Mouse (Mus musculus): ENCODE measurements around the gene Erbb4. TPM values are rescaled to one million over a fixed set of nuclear protein-coding genes. Genes with fewer than 3 reads are reported as not detected.

Erbb4 gene
- polyA plus RNA-seq, 1 experiment from 2014 or later: 0.01 TPM

DNA sequence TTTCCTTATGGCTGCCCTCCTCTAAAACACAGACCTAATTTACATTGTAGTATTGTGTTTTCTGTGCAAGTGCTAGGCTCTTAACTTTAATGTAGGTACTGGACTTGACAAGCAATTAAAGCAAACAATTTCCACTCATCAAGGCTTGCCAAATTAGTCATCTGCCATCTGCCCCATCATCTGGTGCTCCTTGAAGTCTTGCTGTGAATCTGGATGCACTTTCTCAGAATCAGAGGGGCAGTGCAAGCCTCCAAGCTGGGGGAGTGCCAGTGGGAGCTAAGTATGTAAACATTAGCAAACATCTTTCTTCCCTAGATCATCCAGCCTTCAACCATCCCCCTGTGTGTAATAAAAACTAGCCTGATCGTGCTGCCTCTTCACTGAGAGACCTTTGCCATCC is 358.9 kb downstream of the Erbb4 start:
- 22% methylated on average over 1 of the region's 1 CpGs for WGBS (ENCODE audit: insufficient replicate concordance)
- no peak overlapping the region for H3K9ac ChIP-seq
- no peaks in the 10 kb centered on the region for H3K4me1 ChIP-seq (replicated peaks)
- ATAC-seq (ENCODE audit: insufficient read depth): no peak
- no peak overlapping the region for H3K4me2 ChIP-seq
- no peaks in the 10 kb centered on the region for H3K27me3 ChIP-seq
- no peaks in the 10 kb centered on the region for H3K9me3 ChIP-seq (replicated peaks)
- H3K4me3 ChIP-seq (replicated peaks): no peak overlapping the region
- H3K36me3 ChIP-seq (replicated peaks): no peaks in the 10 kb centered on the region
- H3K27ac ChIP-seq (replicated peaks): no peak overlapping the region

DNA sequence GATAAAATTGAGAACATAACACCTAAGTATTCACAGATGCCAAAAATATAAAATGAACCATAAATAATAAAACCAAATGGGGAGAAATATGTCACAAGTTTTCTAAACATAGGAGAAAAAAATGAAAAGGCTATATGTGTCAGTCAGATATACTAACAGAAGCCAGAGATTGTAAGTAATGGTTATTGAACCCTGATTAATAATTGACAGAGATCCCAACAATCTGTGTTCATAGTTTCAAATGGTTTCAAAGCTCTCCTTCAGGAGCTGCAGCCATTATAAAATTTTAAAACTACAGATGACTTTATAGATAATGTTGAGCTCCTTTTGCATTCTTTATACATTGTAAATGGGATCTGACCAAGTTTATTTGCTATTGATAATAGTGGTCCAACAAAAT is 426.4 kb downstream of the Erbb4 start:
- no peak for ATAC-seq (ENCODE audit: insufficient read depth)

GRCm38 (mm10) chr1:68674667-68675066 is 433.2 kb downstream of the Erbb4 start:
- ATAC-seq (ENCODE audit: insufficient read depth): no peak
- H3K9me3 ChIP-seq (replicated peaks): no peaks in the 10 kb centered on the region
- no peaks in the 10 kb centered on the region for H3K4me1 ChIP-seq (replicated peaks)
- H3K4me3 ChIP-seq (replicated peaks): no peak overlapping the region
- WGBS (ENCODE audit: insufficient replicate concordance): 68% methylated on average over 4 of the region's 4 CpGs
- no peaks in the 10 kb centered on the region for H3K27me3 ChIP-seq
- no peak overlapping the region for H3K27ac ChIP-seq (replicated peaks)
- no peak overlapping the region for H3K9ac ChIP-seq
- no peaks in the 10 kb centered on the region for H3K36me3 ChIP-seq (replicated peaks)
- H3K4me2 ChIP-seq: no peak overlapping the region

More for the DNA sequence above, 426.4 kb downstream of the Erbb4 start:
- Histone ChIP-seq H3K36me3 (replicated peaks) (no peaks in the 10 kb centered on the region), H3K4me3 (replicated peaks) (no peak overlapping the region), H3K4me2 (no peak overlapping the region), H3K4me1 (replicated peaks) (no peaks in the 10 kb centered on the region), H3K27ac (replicated peaks) (no peak overlapping the region), H3K9me3 (replicated peaks) (no peaks in the 10 kb centered on the region), H3K27me3 (no peaks in the 10 kb centered on the region), H3K9ac (no peak overlapping the region)

DNA sequence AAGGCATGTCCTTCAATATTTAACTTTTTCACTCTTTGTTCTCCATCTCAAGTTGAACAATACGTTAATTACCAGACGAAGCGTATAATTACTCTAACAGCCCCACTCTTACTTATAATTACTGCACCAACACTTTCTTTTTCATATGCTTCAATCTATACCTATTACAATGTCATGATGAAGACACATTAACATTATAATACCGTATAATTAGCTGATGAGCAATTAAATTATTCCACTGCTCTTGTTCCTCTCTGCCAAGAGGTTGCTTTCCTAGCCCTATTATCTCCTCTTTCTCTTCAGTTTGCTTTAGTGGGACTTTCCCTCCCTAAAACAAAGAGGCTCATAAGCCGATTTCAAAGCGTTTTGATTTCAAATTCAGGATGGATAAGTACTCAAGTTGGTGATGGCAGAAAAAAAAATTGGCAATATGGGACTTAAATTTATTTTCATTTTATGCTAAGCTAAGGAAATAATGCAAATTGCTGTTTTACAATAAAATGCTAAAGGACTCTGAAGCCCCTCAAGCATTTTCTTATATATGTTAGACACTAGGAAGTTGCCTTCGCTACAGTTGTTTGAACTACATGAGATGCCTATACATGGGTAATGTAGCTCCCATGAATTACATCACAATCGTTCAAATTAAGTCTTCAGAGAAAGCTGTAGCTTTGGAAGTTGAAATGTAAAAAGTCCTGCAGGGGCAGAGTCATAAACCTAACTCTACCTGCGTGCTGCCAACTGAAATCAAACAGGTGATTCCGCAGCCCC is 440.8 kb downstream of the Erbb4 start:
- H3K27ac ChIP-seq (replicated peaks): no peak overlapping the region
- no peaks in the 10 kb centered on the region for H3K4me1 ChIP-seq (replicated peaks)
- H3K9ac ChIP-seq: no peak overlapping the region
- H3K36me3 ChIP-seq (replicated peaks): no peaks in the 10 kb centered on the region
- 64% methylated on average over 10 of the region's 10 CpGs for WGBS (ENCODE audit: insufficient replicate concordance)
- ATAC-seq (ENCODE audit: insufficient read depth): no peak
- H3K4me3 ChIP-seq (replicated peaks): no peak overlapping the region
- H3K9me3 ChIP-seq (replicated peaks): no peaks in the 10 kb centered on the region
- no peak overlapping the region for H3K4me2 ChIP-seq
- H3K27me3 ChIP-seq: no peaks in the 10 kb centered on the region

DNA sequence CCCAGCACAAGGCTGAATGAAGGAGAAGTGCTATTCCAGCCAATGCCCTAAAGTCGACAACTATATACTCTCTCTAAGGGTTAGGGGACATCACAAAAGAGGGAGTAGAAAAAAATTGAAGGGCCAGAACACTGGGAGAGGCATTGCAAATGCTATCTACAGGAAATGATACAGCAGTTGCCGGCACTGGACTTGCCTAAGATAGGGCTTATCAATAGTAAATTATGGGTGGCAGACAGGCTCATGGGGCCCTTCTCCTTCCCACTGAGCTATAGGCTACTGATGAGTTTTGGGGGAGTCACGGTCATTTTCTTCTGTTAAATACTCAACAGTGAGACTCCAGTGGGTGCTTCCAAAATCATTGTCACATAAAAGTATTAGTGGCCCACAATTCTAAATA is 517.4 kb downstream of the Erbb4 start:
- Histone ChIP-seq H3K4me2 (no peak overlapping the region), H3K9me3 (replicated peaks) (no peaks in the 10 kb centered on the region), H3K36me3 (replicated peaks) (no peaks in the 10 kb centered on the region), H3K9ac (no peak overlapping the region), H3K27me3 (no peaks in the 10 kb centered on the region), H3K27ac (replicated peaks) (no peak overlapping the region), H3K4me3 (replicated peaks) (no peak overlapping the region), H3K4me1 (replicated peaks) (no peaks in the 10 kb centered on the region)
- ATAC-seq (ENCODE audit: insufficient read depth): peak; percentile 68
- 36% methylated on average over 3 of the region's 3 CpGs for WGBS (ENCODE audit: insufficient replicate concordance)

DNA sequence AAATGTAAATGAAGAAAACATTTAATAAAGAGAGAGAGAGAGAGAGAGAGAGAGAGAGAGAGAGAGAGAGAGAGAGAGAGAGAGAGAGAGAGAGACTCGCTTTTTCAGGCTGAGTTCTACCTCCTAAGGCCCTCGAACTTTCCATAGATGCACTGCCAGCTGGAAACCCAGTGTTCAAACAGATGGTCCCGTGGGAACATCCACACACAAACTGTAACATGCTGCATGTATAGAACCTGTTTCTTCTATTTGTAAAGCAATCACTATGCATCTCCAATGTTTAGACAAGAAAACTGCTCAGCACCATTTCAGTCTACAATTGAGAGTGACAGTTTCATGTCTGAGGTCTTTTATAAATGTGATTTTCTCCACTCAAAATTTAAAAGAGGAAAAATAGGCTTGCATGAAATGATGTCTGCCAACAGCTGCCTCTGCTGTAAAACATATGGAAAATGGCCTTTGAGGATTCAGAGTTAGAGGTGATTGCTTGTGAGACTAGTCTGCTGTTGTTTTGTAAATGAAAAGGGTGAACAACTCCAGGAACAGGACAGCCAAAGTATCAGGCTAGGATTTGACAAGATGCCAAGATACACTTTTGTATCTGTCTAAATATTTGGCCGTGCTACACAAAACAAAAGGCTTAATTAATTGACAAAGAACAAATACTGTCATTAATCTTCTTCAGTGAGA is 533.9 kb downstream of the Erbb4 start:
- H3K27ac ChIP-seq (replicated peaks): no peak overlapping the region
- H3K4me3 ChIP-seq (replicated peaks): no peak overlapping the region
- H3K4me1 ChIP-seq (replicated peaks): no peaks in the 10 kb centered on the region
- H3K9me3 ChIP-seq (replicated peaks): no peaks in the 10 kb centered on the region
- WGBS (ENCODE audit: insufficient replicate concordance): 53% methylated on average over 4 of the region's 4 CpGs
- no peak overlapping the region for H3K9ac ChIP-seq
- no peak for ATAC-seq (ENCODE audit: insufficient read depth)
- no peaks in the 10 kb centered on the region for H3K36me3 ChIP-seq (replicated peaks)
- no peaks in the 10 kb centered on the region for H3K27me3 ChIP-seq
- no peak overlapping the region for H3K4me2 ChIP-seq

DNA sequence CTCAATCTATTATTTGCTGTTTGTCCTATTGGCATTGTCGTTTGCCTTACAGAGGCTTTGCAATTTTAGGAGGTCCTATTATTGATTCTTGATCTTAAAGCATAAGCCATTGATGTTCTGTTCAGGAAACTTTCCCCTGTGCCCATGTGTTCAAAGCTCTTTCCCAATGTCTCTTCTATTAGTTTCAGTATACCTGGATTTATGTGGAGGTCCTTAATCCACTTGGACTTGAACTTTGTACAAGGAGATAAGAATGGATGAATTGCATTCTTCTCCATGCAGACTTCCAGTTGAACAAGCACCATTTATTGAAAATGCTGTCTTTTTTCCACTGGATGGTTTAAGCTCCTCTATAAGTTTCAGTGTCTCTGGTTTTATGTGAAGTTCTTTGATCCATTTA is 536.9 kb downstream of the Erbb4 start:
- no peak for ATAC-seq (ENCODE audit: insufficient read depth)
- Histone ChIP-seq H3K27ac (replicated peaks) (no peak overlapping the region), H3K4me3 (replicated peaks) (no peak overlapping the region), H3K27me3 (no peaks in the 10 kb centered on the region), H3K4me2 (no peak overlapping the region), H3K36me3 (replicated peaks) (no peaks in the 10 kb centered on the region), H3K9ac (no peak overlapping the region), H3K4me1 (replicated peaks) (no peaks in the 10 kb centered on the region), H3K9me3 (replicated peaks) (no peaks in the 10 kb centered on the region)
- WGBS (ENCODE audit: insufficient replicate concordance): 44% methylated on average over 1 of the region's 1 CpGs

DNA sequence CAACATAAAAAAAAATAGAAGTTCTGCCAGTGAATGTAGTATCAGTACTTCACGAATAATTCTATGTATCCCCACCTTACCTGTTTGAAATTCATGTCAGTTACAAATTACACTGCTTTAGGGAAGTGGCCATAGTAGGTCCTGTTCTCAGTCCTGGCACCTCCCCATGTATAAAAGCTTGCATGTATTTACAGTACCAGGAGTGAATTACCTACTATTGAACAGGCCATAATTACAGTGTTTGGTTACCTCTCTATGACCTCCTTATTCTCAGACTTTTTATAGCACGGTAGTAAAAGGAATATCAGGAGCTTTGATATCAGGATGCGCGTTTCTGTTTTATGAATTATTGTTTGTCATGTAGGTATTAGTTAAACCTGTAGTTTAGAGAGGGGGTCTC is 564.9 kb downstream of the Erbb4 start:
- H3K4me3 ChIP-seq (replicated peaks): no peak overlapping the region
- H3K4me2 ChIP-seq: no peak overlapping the region
- no peak overlapping the region for H3K9ac ChIP-seq
- no peaks in the 10 kb centered on the region for H3K36me3 ChIP-seq (replicated peaks)
- no peak for ATAC-seq (ENCODE audit: insufficient read depth)
- 69% methylated on average over 4 of the region's 4 CpGs for WGBS (ENCODE audit: insufficient replicate concordance)
- no peaks in the 10 kb centered on the region for H3K4me1 ChIP-seq (replicated peaks)
- H3K27me3 ChIP-seq: no peaks in the 10 kb centered on the region
- no peaks in the 10 kb centered on the region for H3K9me3 ChIP-seq (replicated peaks)
- no peak overlapping the region for H3K27ac ChIP-seq (replicated peaks)

DNA sequence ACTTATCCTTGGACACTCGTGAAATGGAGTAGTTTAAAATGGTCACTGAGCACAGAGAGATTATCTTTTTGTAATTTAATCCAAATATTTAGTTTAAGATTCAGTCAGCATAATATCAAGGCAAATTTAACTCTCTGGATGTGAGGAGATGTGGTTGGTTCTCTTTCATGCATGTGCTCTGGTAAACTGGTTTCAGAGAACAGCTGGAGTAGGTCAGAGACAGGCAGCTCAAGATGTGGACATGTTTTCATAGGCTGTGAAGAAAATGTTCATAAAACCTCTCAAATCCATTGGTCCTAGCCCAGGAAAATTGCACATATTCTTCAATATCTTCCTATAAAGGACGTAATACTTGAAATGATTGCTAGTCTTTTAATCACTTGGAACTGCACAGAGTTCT is 590.0 kb downstream of the Erbb4 start:
- H3K27me3 ChIP-seq: no peaks in the 10 kb centered on the region
- no peaks in the 10 kb centered on the region for H3K9me3 ChIP-seq (replicated peaks)
- 46% methylated on average over 2 of the region's 2 CpGs for WGBS (ENCODE audit: insufficient replicate concordance)
- no peak overlapping the region for H3K9ac ChIP-seq
- H3K27ac ChIP-seq (replicated peaks): no peak overlapping the region
- no peaks in the 10 kb centered on the region for H3K36me3 ChIP-seq (replicated peaks)
- no peaks in the 10 kb centered on the region for H3K4me1 ChIP-seq (replicated peaks)
- H3K4me2 ChIP-seq: no peak overlapping the region
- ATAC-seq (ENCODE audit: insufficient read depth): no peak
- H3K4me3 ChIP-seq (replicated peaks): no peak overlapping the region

- Histone ChIP-seq H3K27me3 (no peaks in the 10 kb centered on the region), H3K9ac (no peak overlapping the region), H3K36me3 (replicated peaks) (no peaks in the 10 kb centered on the region), H3K9me3 (replicated peaks) (no peaks in the 10 kb centered on the region), H3K4me2 (no peak overlapping the region), H3K4me1 (replicated peaks) (no peaks in the 10 kb centered on the region), H3K27ac (replicated peaks) (no peak overlapping the region), H3K4me3 (replicated peaks) (no peak overlapping the region)
- 64% methylated on average over 1 of the region's 1 CpGs for WGBS (ENCODE audit: insufficient replicate concordance)
- no peak for ATAC-seq (ENCODE audit: insufficient read depth)
Observed at GRCm38 (mm10) chr1:68503873-68504272, 604.0 kb downstream of the Erbb4 start.

DNA sequence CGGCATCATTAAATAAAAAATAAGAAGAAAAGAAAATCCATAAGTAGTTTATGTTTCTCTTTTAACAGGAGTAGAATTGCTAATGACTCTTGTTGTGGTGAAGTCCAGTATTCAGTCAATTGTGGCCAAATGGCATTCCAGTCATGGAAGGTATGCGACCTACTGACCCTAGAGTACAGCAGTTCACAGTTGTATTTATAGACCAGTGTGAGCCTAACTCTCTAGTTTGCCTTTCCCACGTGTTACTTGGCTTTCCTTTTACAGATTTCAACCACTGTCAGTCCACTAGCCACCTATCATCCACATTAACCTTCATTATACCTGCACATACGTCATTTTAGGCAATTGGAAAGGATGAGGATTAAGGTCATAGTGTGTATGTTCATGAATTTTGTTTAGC is 606.3 kb downstream of the Erbb4 start:
- Histone ChIP-seq H3K4me1 (replicated peaks) (no peaks in the 10 kb centered on the region), H3K4me2 (no peak overlapping the region), H3K27me3 (no peaks in the 10 kb centered on the region), H3K9ac (no peak overlapping the region), H3K9me3 (replicated peaks) (no peaks in the 10 kb centered on the region), H3K27ac (replicated peaks) (no peak overlapping the region), H3K4me3 (replicated peaks) (no peak overlapping the region), H3K36me3 (replicated peaks) (no peaks in the 10 kb centered on the region)
- ATAC-seq (ENCODE audit: insufficient read depth): 0 out of 2 replicates have a peak, but pooled peaks have one; percentile 49
- WGBS (ENCODE audit: insufficient replicate concordance): 35% methylated on average over 4 of the region's 4 CpGs

Data from liver, embryonic 15.5 days (tissue).